Comparison of ENCODE assay signal across 8 mouse cellular contexts in the genomic region with DNA sequence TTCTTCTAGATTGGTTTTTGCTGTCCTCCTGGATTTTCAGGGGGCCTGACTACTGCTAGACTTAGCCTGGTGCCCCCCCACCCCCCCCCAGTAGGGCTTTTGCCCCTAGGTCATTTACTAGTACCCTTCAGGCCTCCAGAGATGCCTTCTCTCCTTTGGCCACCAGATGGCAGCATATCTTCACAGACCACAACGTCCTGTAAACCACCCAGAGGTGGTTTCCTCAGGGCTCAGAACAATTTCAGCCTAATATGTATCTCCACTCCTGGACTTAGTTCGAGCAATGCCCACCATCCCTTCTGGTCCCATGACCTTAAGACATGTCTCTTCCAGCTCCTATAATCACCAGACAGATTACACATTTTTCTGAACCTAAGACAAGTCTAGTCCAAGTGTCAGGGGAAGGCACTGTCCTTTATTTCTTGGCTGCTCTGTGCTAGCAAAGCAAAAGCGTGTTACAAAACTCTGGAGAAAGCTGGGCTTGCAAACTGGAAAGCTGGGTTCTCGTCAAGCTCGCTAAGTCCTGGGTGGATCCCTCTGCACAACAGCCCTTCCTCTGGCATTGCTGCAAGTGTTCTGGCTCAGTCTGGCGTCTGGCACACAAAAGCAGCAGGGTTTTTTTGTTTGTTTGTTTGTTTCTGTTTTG. TPM values are rescaled to one million over a fixed set of nuclear protein-coding genes. Genes with fewer than 3 reads are reported as not detected.
A peak's percentile ranks its signal among the peaks of the same experiment; 100 is the strongest.
DNase-seq lines count a peak whose midpoint lies in the region; ATAC-seq and TF ChIP-seq lines count a peak whose summit lies in the region.

No protein-coding gene starts in this region.

- intact Hi-C loops in heart, postnatal 14 days (cut with DNase I) = loop anchor here (2.0 to 5.0 kb wide), 4 partner anchors 38 to 581 kb away; no protein-coding TSS in a partner anchor

- H3K4me1 ChIP-seq in bone marrow macrophage, adult 2 months (ENCODE audit: control insufficient read depth, insufficient read depth, low read length) = no peaks in the 10 kb centered on the region
- no peaks in the 10 kb centered on the region for H3K4me1 ChIP-seq in liver, postnatal 0 days (ENCODE audit: insufficient read depth)
- H3K4me1 ChIP-seq in neural tube, embryonic 15.5 days = peaks cover 8% of the 10 kb centered on the region; the same call in 1 of the 2 replicates

- 36% methylated on average over 6 of the region's 6 CpGs for WGBS in liver, postnatal 0 days (ENCODE audit: insufficient replicate concordance)
- WGBS in neural tube, embryonic 15.5 days = 48% methylated on average over 6 of the region's 6 CpGs

- H3K36me3 ChIP-seq in liver, postnatal 0 days (replicated peaks; ENCODE audit: insufficient read depth, low read length) = peaks cover 10% of the 10 kb centered on the region
- H3K36me3 ChIP-seq in neural tube, embryonic 15.5 days = no peaks in the 10 kb centered on the region

- peak; percentile 71 for TF ChIP-seq CTCF in bone marrow macrophage, adult 2 months (IDR thresholded peaks at IDR 0.05; ENCODE audit: low read depth, low read length)
- peak; percentile 85 for TF ChIP-seq CTCF in liver, postnatal 0 days (IDR thresholded peaks at IDR 0.05; ENCODE audit: low read depth)

- no peak overlapping the region for H3K4me2 ChIP-seq in liver, postnatal 0 days (ENCODE audit: low read depth, low read length)
- H3K4me2 ChIP-seq in neural tube, embryonic 15.5 days = no peak overlapping the region

- no peaks in the 10 kb centered on the region for H3K9me3 ChIP-seq in liver, postnatal 0 days (ENCODE audit: low read length)
- no peaks in the 10 kb centered on the region for H3K9me3 ChIP-seq in neural tube, embryonic 15.5 days (replicated peaks)

- H3K9ac ChIP-seq in liver, postnatal 0 days (replicated peaks) = no peak overlapping the region
- no peak overlapping the region for H3K9ac ChIP-seq in neural tube, embryonic 15.5 days (replicated peaks)

- TF ChIP-seq POLR2A in bone marrow macrophage, adult 2 months (IDR thresholded peaks at IDR 0.05; ENCODE audit: borderline replicate concordance, low read depth, low read length) = no peak

- no peak overlapping the region for H3K27ac ChIP-seq in bone marrow macrophage, adult 2 months (ENCODE audit: insufficient read depth, low read depth, low read length)
- no peak overlapping the region for H3K27ac ChIP-seq in liver, postnatal 0 days (ENCODE audit: low read depth)
- no peak overlapping the region for H3K27ac ChIP-seq in neural tube, embryonic 15.5 days (replicated peaks)

- DNase-seq in heart, postnatal 14 days = peak; percentile 82 to 89
- peak; percentile 90 for DNase-seq in kidney, postnatal 4 days
- DNase-seq in liver, postnatal 0 days = peak; percentile 80
- DNase-seq in thymus, adult 18-20 months = peak; percentile 40 to 58

- H3K27me3 ChIP-seq in liver, postnatal 0 days (ENCODE audit: insufficient read depth, low read length) = no peaks in the 10 kb centered on the region
- H3K27me3 ChIP-seq in neural tube, embryonic 15.5 days (replicated peaks) = no peaks in the 10 kb centered on the region

- H3K4me3 ChIP-seq in bone marrow macrophage, adult 2 months (ENCODE audit: insufficient read depth, low read length) = no peak overlapping the region
- H3K4me3 ChIP-seq in liver, postnatal 0 days (ENCODE audit: low read depth, low read length) = no peak overlapping the region
- H3K4me3 ChIP-seq in neural tube, embryonic 15.5 days (replicated peaks) = no peak overlapping the region

- peak; percentile 56 for ATAC-seq in CD4-positive, CD25-positive, alpha-beta regulatory T cell, adult 4 months
- peak; percentile 63; the same call in 1 of the 2 replicates for ATAC-seq in erythroblast, adult 5-6 weeks (replicated peaks; ENCODE audit: low FRiP score, poor library complexity, severe bottlenecking)
- peak; percentile 47 for ATAC-seq in liver, postnatal 0 days
- peak; percentile 64; the same call in 1 of the 2 replicates for ATAC-seq in neural tube, embryonic 15.5 days (ENCODE audit: low FRiP score)

- no peak for TF ChIP-seq EP300 in liver, postnatal 0 days (IDR thresholded peaks at IDR 0.05; ENCODE audit: low read depth)

RNA-seq across cellular contexts. Expression of a gene that starts 38.0 kb away (rescaled TPM):
- not detected for polyA plus RNA-seq in CD4-positive, CD25-positive, alpha-beta regulatory T cell, adult 4 months (2017; shearing (Covaris generic))
- not detected in 2 replicates for polyA plus RNA-seq in bone marrow macrophage, adult 2 months (2012; ENCODE audit: insufficient read depth, insufficient read length, missing spikeins)
- not detected in 2 replicates for total RNA-seq in erythroblast, adult 5-6 weeks (2015; ENCODE audit: low replicate concordance)
- total RNA-seq in erythroblast, adult 5-6 weeks (2017; ENCODE audit: low replicate concordance) = not detected in 2 replicates
- not detected for total RNA-seq in heart, postnatal 14 days (2021)
- 1,130 and 1,170 TPM in 2 replicates for polyA plus RNA-seq in liver, postnatal 0 days (2015; fragmentation: Nextera tagmentation; extraction: Ambion mirVana)
- 0.10 and 0.49 TPM in 2 replicates for polyA plus RNA-seq in neural tube, embryonic 15.5 days (2015; fragmentation: Nextera tagmentation; extraction: Ambion mirVana)

Comparison
In these comparisons a context has a peak if more than half of its experiments do, and no peak if none do; other contexts are left out.
1. RNA of a gene that starts 38.0 kb away (polyA plus RNA-seq): 1,130 to 1,170 TPM in liver, postnatal 0 days; 0.10 to 0.49 TPM in neural tube, embryonic 15.5 days, not detected in CD4-positive, CD25-positive, alpha-beta regulatory T cell, adult 4 months and not detected in bone marrow macrophage, adult 2 months; every median in the first group is over 100 times any median in the second.
2. Peak in every context shown above with its lines, with median percentiles within 50 percentile points of each other: ATAC-seq and DNase-seq.